Mouse (Mus musculus) myocyte (in vitro differentiated cells): ENCODE results near the gene Fam227b. TPM values are rescaled to one million over a fixed set of nuclear protein-coding genes. Genes with fewer than 3 reads are reported as not detected.

ENCODE experiments used
- H3K27me3 ChIP-seq: one replicate; pipeline ENCODE4 v1.6.1; 2011; ENCODE audit not compliant: control insufficient read depth, insufficient read depth, insufficient read length
- H3K36me3 ChIP-seq: one replicate; pipeline ENCODE4 v1.6.1; 2011; ENCODE audit not compliant: control insufficient read depth, insufficient read depth
- H3K4me2 ChIP-seq: one replicate; pipeline ENCODE4 v1.6.1; 2011; ENCODE audit warnings: low read depth, control low read depth
- H3K4me3 ChIP-seq: one replicate; pipeline ENCODE4 v1.5.1; 2011; ENCODE audit warnings: mild to moderate bottlenecking, control low read depth, moderate library complexity
- H3K79me2 ChIP-seq: one replicate; pipeline ENCODE4 v1.6.1; 2011; ENCODE audit not compliant: control insufficient read depth, insufficient read depth
- H3ac ChIP-seq: one replicate; pipeline ENCODE4 v1.6.1; 2011; ENCODE audit not compliant: control insufficient read depth, insufficient read length
- CEBPB ChIP-seq: IDR thresholded peaks from 2 replicates; pipeline ENCODE4 v1.6.1; 2011; ENCODE audit warnings: mild to moderate bottlenecking, moderate library complexity; ENCODE audit not compliant: poor library complexity, insufficient read depth, severe bottlenecking
- E2F4 ChIP-seq: IDR thresholded peaks from one replicate; pipeline ENCODE4 v1.6.1; 2011; ENCODE audit warnings: mild to moderate bottlenecking, control low read depth, moderate library complexity; ENCODE audit not compliant: insufficient read depth
- MAX ChIP-seq: IDR thresholded peaks from one replicate; pipeline ENCODE4 v1.6.1; 2011; ENCODE audit warnings: low read depth, mild to moderate bottlenecking, control low read depth
- MYOD1 ChIP-seq, 3 experiments: IDR thresholded peaks; one replicate each; pipeline ENCODE4 v1.6.1; 2011; ENCODE audit warnings: control low read depth in 2 of 3, low read depth in 2 of 3, mild to moderate bottlenecking in 2 of 3, moderate library complexity in 1 of 3; ENCODE audit not compliant: insufficient read length in 2 of 3, control insufficient read depth in 1 of 3
- MYOG ChIP-seq, 3 experiments: IDR thresholded peaks; one replicate each; pipeline ENCODE4 v1.6.1; 2011; ENCODE audit warnings: control low read depth in 2 of 3, low read depth in 2 of 3, mild to moderate bottlenecking in 2 of 3; ENCODE audit not compliant: insufficient read length in 2 of 3, control insufficient read depth in 1 of 3, insufficient read depth in 1 of 3
- POLR2A ChIP-seq: IDR thresholded peaks from one replicate; pipeline ENCODE4 v1.6.1; 2011; ENCODE audit warnings: low read depth, mild to moderate bottlenecking, control low read depth, moderate library complexity; ENCODE audit not compliant: insufficient read length
- POLR2AphosphoS2 ChIP-seq: IDR thresholded peaks from one replicate; pipeline ENCODE4 v1.6.1; 2011; ENCODE audit warnings: low read depth, control low read depth; ENCODE audit not compliant: insufficient read length
- REST ChIP-seq: IDR thresholded peaks from one replicate; pipeline ENCODE4 v1.6.1; 2011; ENCODE audit warnings: mild to moderate bottlenecking, control low read depth, moderate library complexity; ENCODE audit not compliant: insufficient read depth, insufficient read length
- SRF ChIP-seq: IDR thresholded peaks from one replicate; pipeline ENCODE4 v1.6.1; 2011; ENCODE audit warnings: low read depth; ENCODE audit not compliant: control insufficient read depth, insufficient read length
- TCF12 ChIP-seq: IDR thresholded peaks from one replicate; pipeline ENCODE4 v1.6.1; 2011; ENCODE audit warnings: mild to moderate bottlenecking, control low read depth; ENCODE audit not compliant: poor library complexity, insufficient read depth, severe bottlenecking
- TCF3 ChIP-seq: IDR thresholded peaks from one replicate; pipeline ENCODE4 v1.6.1; 2011; ENCODE audit warnings: low read depth, control low read depth; ENCODE audit not compliant: insufficient read length
- USF1 ChIP-seq: IDR thresholded peaks from one replicate; pipeline ENCODE4 v1.6.1; 2011; ENCODE audit warnings: low read depth, mild to moderate bottlenecking, control low read depth, moderate library complexity
- polyA plus RNA-seq: library from polyadenylated mRNA; unstranded; fragments of >200 nt; fragmentation: generic; extraction: Trizol; gene quantifications from one replicate; pipeline ENCODE4 v1.2.1, GENCODE M21; 2012; ENCODE audit warnings: missing spikeins

The Fam227b gene
- polyA plus RNA-seq, 1 experiment, result not detected

- no peaks in the 10 kb centered on the region for H3K36me3 ChIP-seq
- no peak overlapping the region for H3ac ChIP-seq
- no peaks in the 10 kb centered on the region for H3K79me2 ChIP-seq
- no peaks in the 10 kb centered on the region for H3K27me3 ChIP-seq
- TF ChIP-seq SRF (no peak), USF1 (no peak), POLR2AphosphoS2 (no peak), MYOD1 (IDR thresholded peaks at IDR 0.05; ENCODE audit: control insufficient read depth in 1 of 3, insufficient read length in 2 of 3, low read depth in 2 of 3) (no peak), MAX (no peak), MYOG (IDR thresholded peaks at IDR 0.05; ENCODE audit: control insufficient read depth in 1 of 3, insufficient read depth in 1 of 3, insufficient read length in 2 of 3, low read depth in 2 of 3) (no peak), CEBPB (no peak), TCF12 (no peak)
- H3K4me3 ChIP-seq, result no peak overlapping the region
- peak overlapping the region; percentile 39 for H3K4me2 ChIP-seq
Measured at GRCm38 (mm10) chr2:126052749-126053557, 98.9 kb downstream of the Fam227b start.

- TF ChIP-seq REST (no peak), SRF (no peak), POLR2AphosphoS2 (no peak), USF1 (no peak), MYOD1 (IDR thresholded peaks at IDR 0.05; ENCODE audit: control insufficient read depth in 1 of 3, insufficient read length in 2 of 3, low read depth in 2 of 3) (no peak), MAX (no peak), CEBPB (no peak), POLR2A (no peak), TCF3 (no peak), MYOG (IDR thresholded peaks at IDR 0.05; ENCODE audit: control insufficient read depth in 1 of 3, insufficient read depth in 1 of 3, insufficient read length in 2 of 3, low read depth in 2 of 3) (no peak)
- no peaks in the 10 kb centered on the region for H3K79me2 ChIP-seq
- H3K4me3 ChIP-seq, result no peak overlapping the region
- no peak overlapping the region for H3ac ChIP-seq
- no peaks in the 10 kb centered on the region for H3K36me3 ChIP-seq
- H3K27me3 ChIP-seq, result no peaks in the 10 kb centered on the region
- H3K4me2 ChIP-seq, result no peak overlapping the region
Measured at GRCm38 (mm10) chr2:126045621-126046020, 106.2 kb downstream of the Fam227b start.

- no peak overlapping the region for H3K4me3 ChIP-seq
- no peaks in the 10 kb centered on the region for H3K36me3 ChIP-seq
- H3K79me2 ChIP-seq, result no peaks in the 10 kb centered on the region
- H3K4me2 ChIP-seq, result no peak overlapping the region
- H3ac ChIP-seq, result no peak overlapping the region
- TF ChIP-seq POLR2AphosphoS2, result no peak
- TF ChIP-seq REST, result no peak
- TF ChIP-seq USF1, result no peak
- no peaks in the 10 kb centered on the region for H3K27me3 ChIP-seq
Measured at GRCm38 (mm10) chr2:126042674-126043073, 109.1 kb downstream of the Fam227b start.

- Histone ChIP-seq H3K36me3 (no peaks in the 10 kb centered on the region), H3K4me2 (no peak overlapping the region), H3K27me3 (no peaks in the 10 kb centered on the region), H3K4me3 (no peak overlapping the region), H3ac (no peak overlapping the region), H3K79me2 (no peaks in the 10 kb centered on the region)
- TF ChIP-seq MAX, result no peak
- TF ChIP-seq MYOD1 (IDR thresholded peaks at IDR 0.05; ENCODE audit: control insufficient read depth in 1 of 3, insufficient read length in 2 of 3, low read depth in 2 of 3), result peak in 2 of 3 experiments; percentile 40 to 69
- TF ChIP-seq E2F4, result no peak
Measured at GRCm38 (mm10) chr2:126041237-126041636, 110.6 kb downstream of the Fam227b start.

- H3K36me3 ChIP-seq, result no peaks in the 10 kb centered on the region
Measured at GRCm38 (mm10) chr2:126040651-126041050, 111.2 kb downstream of the Fam227b start.

More at GRCm38 (mm10) chr2:126040651-126041050, 111.2 kb downstream of the Fam227b start:
- TF ChIP-seq TCF3 (no peak), CEBPB (no peak), USF1 (no peak), SRF (no peak)
- H3K79me2 ChIP-seq, result no peaks in the 10 kb centered on the region
- H3K4me3 ChIP-seq, result no peak overlapping the region
- no peaks in the 10 kb centered on the region for H3K27me3 ChIP-seq
- no peak overlapping the region for H3K4me2 ChIP-seq
- H3ac ChIP-seq, result no peak overlapping the region
